Mouse (Mus musculus): ENCODE results near the gene Olfr180.

The Olfr180 gene

DNA sequence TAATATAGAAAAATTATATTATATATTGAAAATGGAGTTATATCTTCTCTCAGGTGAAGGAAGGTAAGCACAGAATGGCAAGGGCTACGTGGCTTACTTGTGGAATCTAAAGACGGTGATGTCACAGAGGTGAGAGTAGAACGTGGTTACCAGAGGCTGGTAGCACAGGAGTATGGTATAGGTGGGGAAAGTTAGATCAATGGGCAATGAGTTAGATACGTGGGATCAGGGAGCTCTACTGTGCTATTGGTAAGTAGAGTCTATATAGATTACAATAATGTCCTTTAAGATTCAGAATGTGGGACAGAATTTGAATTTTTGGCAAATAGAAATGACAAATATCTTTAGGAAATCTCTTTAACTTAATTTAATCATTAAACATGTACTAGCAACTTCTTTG lies at the start of gene Olfr180:
TSS of gene Olfr180 (minus strand) at position 101 of the 400 bp plus-strand sequence.
- ATAC-seq (ENCODE audit: insufficient number of reproducible peaks, low FRiP score, low TSS enrichment), result no peak

DNA sequence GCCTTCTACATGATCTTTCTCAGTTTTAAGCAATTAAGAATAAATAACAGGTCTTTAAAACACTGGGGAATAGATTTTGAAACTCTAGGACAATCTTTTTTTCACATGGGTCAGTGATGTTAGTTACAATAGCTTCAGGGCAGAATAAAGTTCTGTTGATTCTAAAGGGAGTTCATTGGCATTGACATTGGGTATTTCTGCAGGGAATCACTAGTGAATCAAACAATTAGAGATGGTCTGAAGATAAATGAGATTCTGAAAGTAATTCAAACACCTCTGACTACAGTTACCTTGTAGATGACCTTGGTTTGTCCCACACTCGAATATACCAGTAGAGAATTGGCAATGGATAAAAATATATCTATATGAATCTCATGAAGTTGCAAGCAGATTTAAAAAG lies 537 bp downstream of the Olfr180 start, which contains the start of gene Olfr181:
TSS of gene Olfr181 (minus strand) at position 101 of the 400 bp plus-strand sequence.
- no peak for ATAC-seq (ENCODE audit: insufficient number of reproducible peaks, low FRiP score, low TSS enrichment)

DNA sequence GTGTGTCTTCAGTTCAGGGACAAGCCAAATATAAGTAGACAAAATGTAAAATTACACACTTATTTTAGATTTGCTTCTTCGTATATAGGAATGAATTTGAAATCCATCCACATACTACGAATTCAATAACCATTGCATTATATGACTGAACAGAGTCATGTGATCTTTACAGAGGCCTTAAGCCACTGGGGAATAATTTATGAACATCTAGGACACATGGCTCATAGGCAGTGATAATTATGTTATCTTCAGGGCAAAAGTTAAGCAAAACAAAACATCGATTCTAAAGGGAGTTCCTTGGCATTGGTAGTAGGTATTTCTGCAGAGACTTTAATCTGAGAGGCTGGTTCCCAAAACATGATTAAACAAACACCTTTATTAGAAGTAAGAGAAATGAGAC lies 37.2 kb downstream of the Olfr180 start, which contains the start of gene Olfr178:
TSS of gene Olfr178 (minus strand) at position 101 of the 400 bp plus-strand sequence.
- ATAC-seq (ENCODE audit: insufficient number of reproducible peaks, low FRiP score, low TSS enrichment), result no peak

DNA sequence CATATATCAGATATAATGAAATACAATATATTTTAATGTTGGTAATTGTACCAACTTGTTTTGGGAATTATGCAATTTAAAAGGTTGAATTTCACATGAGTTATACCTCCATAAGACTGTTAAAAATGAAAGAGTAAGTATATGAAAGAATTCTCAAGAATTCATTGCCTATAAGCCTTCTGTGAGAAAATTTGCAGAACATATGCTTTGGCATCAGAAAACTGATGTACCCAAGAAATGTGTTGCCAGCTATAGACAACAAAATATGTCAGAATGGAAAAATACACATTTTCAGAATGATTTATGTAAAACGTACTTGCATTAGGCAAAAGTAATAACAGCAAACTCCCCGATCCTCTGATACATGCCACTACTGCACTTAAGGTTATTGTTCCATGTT lies 44.8 kb downstream of the Olfr180 start:
- no peak for ATAC-seq (ENCODE audit: insufficient number of reproducible peaks, low FRiP score, low TSS enrichment)

DNA sequence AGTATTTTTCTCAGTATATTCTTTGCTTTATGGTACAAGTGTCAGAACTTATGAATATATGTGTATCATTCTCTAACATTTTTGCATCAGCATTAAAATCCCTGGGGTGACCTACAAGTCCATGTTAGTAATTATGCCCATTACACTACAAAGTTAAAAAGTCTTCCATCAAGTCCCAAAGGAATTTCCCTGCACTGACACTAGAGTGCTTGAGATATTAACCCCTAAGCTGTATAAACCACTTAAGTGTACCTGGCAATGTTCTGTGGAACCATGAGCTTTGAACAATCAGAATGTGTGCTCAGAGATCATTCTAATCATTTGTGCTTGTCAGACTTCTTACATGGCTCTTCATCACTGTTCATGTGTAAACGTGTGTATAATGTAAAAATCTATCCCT lies 54.5 kb downstream of the Olfr180 start, which contains the start of gene Olfr177:
TSS of gene Olfr177 (minus strand) at position 101 of the 400 bp plus-strand sequence.
- no peak for ATAC-seq (ENCODE audit: insufficient number of reproducible peaks, low FRiP score, low TSS enrichment)
